Mouse (Mus musculus): ENCODE results near the gene 9930021J03Rik. TPM values are rescaled to one million over a fixed set of nuclear protein-coding genes. Genes with fewer than 3 reads are reported as not detected.

The 9930021J03Rik gene
- total RNA-seq, 1 experiment from 2014 or later: 20.5 TPM

DNA sequence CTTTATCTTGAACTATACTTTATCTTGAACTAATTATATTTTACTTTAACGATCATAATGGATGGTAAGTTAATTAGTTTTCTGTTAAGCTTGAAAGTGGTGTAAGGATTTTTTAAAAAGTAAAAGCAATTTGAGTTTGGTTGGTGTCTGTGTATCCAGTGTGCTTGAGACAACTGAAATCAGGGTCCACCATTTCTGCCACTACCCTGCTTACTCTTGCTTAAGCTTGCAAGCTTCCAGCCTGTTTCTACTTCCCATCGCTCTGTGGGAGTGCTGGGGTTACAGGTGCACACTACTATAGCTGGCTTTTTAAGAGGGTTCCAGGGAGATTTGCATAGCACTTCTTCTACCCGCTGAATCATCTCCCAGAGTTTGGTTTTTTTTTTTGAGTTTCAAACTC, 96.3 kb downstream of the 9930021J03Rik start:
- no peak for ATAC-seq (replicated peaks in 1 of 2; ENCODE audit: insufficient read depth in 1 of 2, low FRiP score in 2 of 2, low TSS enrichment in 1 of 2, low read depth in 1 of 2, poor library complexity in 2 of 2, severe bottlenecking in 2 of 2)

GRCm38 (mm10) chr19:29708461-29708860, 97.3 kb downstream of the 9930021J03Rik start:
- no peak for ATAC-seq (replicated peaks in 1 of 2; ENCODE audit: insufficient read depth in 1 of 2, low FRiP score in 2 of 2, low TSS enrichment in 1 of 2, low read depth in 1 of 2, poor library complexity in 2 of 2, severe bottlenecking in 2 of 2)

- peak; percentile 79 to 86 for ATAC-seq (replicated peaks in 1 of 2; ENCODE audit: insufficient read depth in 1 of 2, low FRiP score in 2 of 2, low TSS enrichment in 1 of 2, low read depth in 1 of 2, poor library complexity in 2 of 2, severe bottlenecking in 2 of 2)
These were observed 97.8 kb downstream of the 9930021J03Rik start for GRCm38 (mm10) chr19:29708003-29708402.

DNA sequence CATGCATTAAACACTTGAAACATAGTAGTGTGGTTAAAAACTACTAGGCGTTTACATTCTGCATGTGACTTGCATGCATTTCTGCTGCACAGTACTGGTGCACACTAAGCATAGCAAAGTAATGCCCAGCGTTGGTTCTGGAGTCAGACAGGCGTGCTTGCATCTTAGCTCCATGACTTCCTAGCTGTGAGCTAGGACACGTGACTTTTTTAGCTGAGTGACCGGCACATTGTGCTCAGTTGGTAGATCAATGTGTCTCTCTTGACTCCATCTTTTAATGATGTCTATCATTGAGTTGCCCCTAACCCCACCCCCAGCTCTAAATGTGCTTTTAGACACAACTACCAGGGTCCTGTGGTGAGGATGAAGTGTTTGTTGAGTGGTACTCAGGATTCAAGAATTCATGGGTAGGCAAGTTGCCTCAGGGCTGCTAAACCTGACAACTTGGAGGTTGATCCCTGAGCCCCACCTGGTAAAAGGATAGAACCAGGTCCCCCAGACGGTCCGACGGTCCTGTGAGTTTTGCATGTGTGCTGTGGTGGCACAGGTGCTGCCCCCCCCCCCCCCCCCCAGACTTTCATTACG, 98.4 kb downstream of the 9930021J03Rik start:
- no peak for ATAC-seq (replicated peaks in 1 of 2; ENCODE audit: insufficient read depth in 1 of 2, low FRiP score in 2 of 2, low TSS enrichment in 1 of 2, low read depth in 1 of 2, poor library complexity in 2 of 2, severe bottlenecking in 2 of 2)

DNA sequence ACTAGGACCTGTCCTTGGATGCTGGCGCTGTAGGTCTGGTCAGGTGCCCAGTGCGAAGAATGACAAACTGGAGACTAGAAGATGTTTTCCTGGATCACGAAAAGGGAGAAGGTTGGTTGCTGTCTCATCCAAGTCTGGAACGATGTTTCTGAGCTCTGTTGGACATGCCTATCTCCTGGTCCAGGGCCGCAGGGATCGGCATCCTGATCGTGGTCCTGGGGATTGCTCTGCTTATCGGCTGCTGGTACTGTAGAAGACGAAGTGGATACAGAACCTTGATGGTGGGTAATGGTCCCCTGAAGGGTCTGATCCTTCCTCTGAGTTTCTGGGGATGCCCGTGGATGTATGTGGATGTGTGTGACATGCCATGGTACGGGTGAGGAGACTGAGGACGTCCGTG, 101.4 kb downstream of the 9930021J03Rik start:
- no peak for ATAC-seq (replicated peaks in 1 of 2; ENCODE audit: insufficient read depth in 1 of 2, low FRiP score in 2 of 2, low TSS enrichment in 1 of 2, low read depth in 1 of 2, poor library complexity in 2 of 2, severe bottlenecking in 2 of 2)

DNA sequence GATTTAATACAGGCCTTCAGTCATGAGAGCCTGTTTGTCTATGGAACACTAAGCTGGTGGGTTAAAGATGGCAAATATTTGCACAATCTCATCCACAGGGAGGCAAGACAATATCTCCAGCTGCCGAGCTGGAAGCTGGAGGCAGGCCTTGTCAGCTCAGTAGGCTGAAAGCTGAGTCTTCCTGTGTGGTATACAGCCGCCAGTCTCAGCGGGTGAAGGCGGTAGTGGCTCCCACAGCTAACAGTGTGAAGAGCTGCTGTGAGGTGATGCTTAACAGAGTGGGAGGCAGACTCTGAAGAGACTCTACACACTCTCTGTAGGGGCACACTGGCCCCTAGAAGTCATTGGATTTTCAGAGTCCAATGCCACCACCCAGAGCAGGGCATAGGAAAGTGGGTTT, 104.1 kb downstream of the 9930021J03Rik start:
- ATAC-seq (replicated peaks in 1 of 2; ENCODE audit: insufficient read depth in 1 of 2, low FRiP score in 2 of 2, low TSS enrichment in 1 of 2, low read depth in 1 of 2, poor library complexity in 2 of 2, severe bottlenecking in 2 of 2): no peak

GRCm38 (mm10) chr19:29697245-29697874, 108.4 kb downstream of the 9930021J03Rik start, which contains the start of gene Mlana:
Gene Mlana, plus strand, starts transcription at chr19:29697824.
- no peak for ATAC-seq (replicated peaks in 1 of 2; ENCODE audit: insufficient read depth in 1 of 2, low FRiP score in 2 of 2, low TSS enrichment in 1 of 2, low read depth in 1 of 2, poor library complexity in 2 of 2, severe bottlenecking in 2 of 2)

GRCm38 (mm10) chr19:29696840-29697239, 108.9 kb downstream of the 9930021J03Rik start:
- no peak for ATAC-seq (replicated peaks in 1 of 2; ENCODE audit: insufficient read depth in 1 of 2, low FRiP score in 2 of 2, low TSS enrichment in 1 of 2, low read depth in 1 of 2, poor library complexity in 2 of 2, severe bottlenecking in 2 of 2)

DNA sequence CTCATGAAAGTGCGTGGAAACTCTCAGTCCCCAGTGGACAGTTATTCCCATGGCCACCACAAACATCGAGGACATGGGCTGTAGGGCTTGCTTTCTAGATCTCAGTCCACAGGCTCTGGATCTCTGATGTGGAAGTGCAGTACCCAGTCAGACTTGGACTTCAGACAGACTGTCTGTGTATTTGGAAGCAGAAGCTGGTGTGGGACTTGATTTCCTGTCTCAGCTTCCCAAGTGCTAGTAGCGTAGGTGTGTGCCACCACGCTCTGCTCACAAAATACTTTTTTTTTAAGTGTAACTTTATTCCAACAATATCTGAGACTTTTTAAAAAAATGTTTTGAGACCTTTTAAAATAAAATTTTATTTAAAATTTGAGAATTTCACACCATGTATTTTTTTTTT, 109.5 kb downstream of the 9930021J03Rik start:
- no peak for ATAC-seq (replicated peaks in 1 of 2; ENCODE audit: insufficient read depth in 1 of 2, low FRiP score in 2 of 2, low TSS enrichment in 1 of 2, low read depth in 1 of 2, poor library complexity in 2 of 2, severe bottlenecking in 2 of 2)

DNA sequence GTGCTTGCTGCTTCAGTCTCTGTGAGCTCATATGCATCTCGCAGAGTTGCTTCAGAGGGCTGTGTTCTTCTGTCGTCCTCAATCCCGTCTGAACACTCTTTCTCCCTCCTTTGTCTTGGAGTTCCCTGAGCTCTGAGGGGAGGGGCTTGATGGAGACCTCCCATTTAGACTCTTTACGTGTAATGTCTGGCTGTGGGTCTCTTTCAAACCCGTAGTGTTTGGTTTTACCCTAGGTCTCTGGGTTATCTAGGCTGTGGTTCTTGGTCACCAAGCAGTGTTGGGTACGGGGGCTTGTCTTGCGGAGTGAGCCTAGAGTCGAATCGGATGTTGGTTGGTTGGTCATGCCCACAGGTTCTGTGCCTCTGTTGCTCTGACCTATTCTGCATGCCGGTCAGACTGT, 110.7 kb downstream of the 9930021J03Rik start:
- ATAC-seq (replicated peaks in 1 of 2; ENCODE audit: insufficient read depth in 1 of 2, low FRiP score in 2 of 2, low TSS enrichment in 1 of 2, low read depth in 1 of 2, poor library complexity in 2 of 2, severe bottlenecking in 2 of 2): no peak

DNA sequence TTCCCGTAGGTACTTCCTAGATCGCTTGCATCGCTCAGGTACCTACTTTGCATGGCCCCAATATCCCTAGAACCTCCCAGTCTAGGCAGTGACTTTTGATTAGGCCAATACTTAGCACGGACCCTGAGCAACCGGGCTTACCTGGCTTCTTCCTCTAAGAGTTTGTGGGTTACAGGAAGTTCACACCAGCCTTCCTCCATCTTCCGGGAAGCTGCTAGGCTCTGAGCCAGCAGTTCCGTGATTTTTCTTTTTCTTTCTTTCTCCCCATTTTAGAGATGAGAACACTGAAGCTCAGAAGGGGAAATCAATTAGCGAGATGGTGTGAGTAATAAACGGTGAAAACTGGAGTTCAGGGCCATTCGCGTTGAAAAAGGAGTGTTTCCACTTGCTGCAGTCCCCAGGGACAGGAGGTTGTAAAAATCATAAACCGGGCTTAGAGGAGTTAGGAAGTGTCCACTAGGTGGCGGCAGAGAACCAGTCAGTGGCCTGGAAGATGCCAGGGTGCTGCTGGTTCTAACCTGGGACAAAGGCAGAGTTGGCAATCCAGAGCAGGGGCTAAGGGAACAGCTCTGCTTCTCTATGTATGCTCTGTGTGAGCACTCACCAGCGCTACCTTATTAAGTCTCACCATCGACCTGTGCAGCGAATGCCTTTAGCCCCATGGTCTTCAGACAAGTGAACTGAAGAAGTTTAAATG, 121.8 kb downstream of the 9930021J03Rik start:
- peak; percentile 46 to 75 for ATAC-seq (replicated peaks in 1 of 2; ENCODE audit: insufficient read depth in 1 of 2, low FRiP score in 2 of 2, low TSS enrichment in 1 of 2, low read depth in 1 of 2, poor library complexity in 2 of 2, severe bottlenecking in 2 of 2)

DNA sequence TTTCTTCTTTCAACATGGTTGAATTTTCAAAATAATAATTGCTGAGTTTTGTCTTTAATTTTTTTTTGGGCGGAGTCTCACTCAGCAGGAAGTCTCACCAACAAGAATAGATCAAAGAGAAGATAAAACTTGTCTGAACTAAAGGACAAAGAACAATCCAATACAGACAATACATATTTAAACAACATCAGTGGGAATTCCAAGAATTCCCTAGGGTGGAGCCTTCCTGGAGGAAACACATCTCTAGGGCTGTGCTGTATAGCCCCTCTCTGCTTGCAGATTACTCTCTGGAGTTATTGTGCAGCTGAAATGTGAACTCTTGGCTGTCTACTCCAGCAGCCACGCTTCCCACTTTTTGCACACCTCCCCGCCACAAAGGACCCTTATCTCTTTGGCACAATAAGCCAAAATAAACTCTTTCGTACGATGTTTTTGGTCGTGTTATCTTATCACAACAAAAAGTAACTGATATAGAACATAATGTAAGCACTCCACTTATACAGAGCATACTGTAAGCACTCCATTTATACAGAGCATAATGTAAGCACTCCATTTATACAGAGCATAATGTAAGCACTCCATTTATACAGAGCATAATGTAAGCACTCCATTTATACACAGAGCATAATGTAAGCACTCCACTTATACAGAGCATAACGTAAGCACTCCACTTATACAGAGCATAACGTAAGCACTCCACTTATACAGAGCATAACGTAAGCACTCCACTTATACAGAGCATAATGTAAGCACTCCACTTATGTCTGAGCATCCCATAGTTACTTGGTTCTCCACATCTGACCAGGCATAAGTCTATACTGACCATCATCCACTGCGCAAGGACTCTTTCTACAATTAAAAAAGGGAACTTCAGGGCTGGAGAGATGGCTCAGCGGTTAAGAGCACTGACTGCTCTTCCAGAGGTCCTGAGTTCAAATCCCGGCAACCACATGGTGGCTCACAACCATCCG, 125.3 kb downstream of the 9930021J03Rik start:
- ATAC-seq (replicated peaks in 1 of 2; ENCODE audit: insufficient read depth in 1 of 2, low FRiP score in 2 of 2, low TSS enrichment in 1 of 2, low read depth in 1 of 2, poor library complexity in 2 of 2, severe bottlenecking in 2 of 2): no peak

DNA sequence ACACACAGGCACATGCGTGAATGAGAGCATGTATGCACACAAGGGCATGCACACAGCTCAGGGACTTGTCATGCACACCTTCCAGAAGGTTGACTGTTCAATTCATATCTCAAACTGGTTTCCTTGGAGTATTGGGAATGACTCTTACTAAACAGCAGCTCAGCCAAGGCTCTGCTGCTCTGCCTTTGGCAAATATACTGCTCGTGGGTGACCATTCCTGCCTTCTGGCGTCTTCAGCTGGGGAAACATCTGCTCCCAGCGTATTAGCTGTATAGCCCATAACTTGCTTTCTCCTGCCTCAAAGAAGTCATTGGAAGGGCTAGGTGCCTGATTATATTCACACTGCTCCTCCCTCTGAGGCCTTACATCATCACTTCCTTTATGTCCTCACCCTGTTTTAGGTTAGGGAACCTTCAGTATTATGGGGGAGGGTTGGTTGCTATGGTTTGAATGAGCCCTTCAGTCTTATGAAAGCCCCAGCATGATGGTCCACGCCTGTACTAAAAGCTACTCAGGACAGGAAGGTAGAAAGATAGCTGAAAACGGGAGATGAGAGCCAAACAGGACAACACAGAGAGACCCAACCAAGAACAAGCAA, 127.5 kb downstream of the 9930021J03Rik start:
- peak; percentile 40 to 42; a peak in 1 of 4 replicates for ATAC-seq (replicated peaks in 1 of 2; ENCODE audit: insufficient read depth in 1 of 2, low FRiP score in 2 of 2, low TSS enrichment in 1 of 2, low read depth in 1 of 2, poor library complexity in 2 of 2, severe bottlenecking in 2 of 2)

DNA sequence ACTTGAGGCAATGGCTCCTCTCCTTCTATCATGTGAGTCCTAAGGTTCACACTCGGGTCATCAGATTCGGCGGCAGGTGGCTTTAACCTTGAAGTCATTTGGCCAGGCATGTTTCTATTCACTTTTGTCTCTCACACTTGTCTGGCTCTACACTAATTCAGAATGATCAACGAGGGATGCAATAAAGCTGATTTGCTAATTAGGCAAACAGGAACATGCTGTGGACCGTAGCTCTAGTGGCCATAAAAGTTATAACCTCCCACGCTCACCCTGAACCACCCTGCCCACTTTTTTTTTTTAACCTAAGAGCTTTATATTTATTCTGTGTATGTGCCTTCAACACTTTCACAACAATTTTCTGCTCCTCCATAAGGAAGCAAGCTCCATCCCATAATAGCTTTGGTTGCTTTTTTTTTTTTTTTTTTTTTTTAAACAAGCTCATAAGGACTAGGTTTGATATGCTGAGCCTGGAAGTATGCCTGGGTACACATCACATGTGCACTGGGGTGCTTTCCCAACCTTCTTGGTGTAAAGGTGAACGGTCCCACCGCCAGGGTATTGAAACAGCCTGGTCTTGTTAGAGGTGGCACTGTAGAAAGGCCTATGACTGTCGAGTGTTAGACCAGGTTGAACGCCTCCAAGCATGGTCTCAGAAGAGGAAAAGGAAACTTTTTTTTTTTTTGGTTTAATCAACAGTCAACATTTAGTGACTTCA, 129.2 kb downstream of the 9930021J03Rik start:
- ATAC-seq (replicated peaks in 1 of 2; ENCODE audit: insufficient read depth in 1 of 2, low FRiP score in 2 of 2, low TSS enrichment in 1 of 2, low read depth in 1 of 2, poor library complexity in 2 of 2, severe bottlenecking in 2 of 2): no peak

DNA sequence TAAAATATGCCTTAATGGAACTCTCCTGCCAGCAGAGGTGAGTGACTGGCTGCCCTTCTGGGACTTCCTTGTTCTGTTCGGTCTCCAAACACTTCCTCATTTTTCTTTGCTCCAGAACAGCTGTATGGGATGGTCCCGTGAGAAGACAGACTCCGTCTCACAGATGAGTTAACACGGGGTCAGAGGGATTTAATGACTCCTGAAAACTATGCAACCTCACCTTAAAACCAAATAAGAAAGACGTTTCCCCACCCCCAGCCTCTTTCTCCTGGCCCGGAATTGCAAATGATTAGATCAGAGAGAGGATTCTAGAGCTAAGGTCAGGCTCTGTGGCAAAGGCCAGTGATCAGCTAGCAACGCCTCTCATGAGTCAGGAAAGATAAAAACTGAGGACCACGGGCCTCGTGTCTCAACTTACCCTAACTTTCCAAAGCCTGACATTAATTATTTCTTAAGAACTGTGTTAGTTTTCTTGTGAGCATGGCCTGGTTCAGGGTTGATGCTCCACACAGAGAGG, 130.2 kb downstream of the 9930021J03Rik start:
- ATAC-seq (replicated peaks in 1 of 2; ENCODE audit: insufficient read depth in 1 of 2, low FRiP score in 2 of 2, low TSS enrichment in 1 of 2, low read depth in 1 of 2, poor library complexity in 2 of 2, severe bottlenecking in 2 of 2): peak; percentile 72 to 80

DNA sequence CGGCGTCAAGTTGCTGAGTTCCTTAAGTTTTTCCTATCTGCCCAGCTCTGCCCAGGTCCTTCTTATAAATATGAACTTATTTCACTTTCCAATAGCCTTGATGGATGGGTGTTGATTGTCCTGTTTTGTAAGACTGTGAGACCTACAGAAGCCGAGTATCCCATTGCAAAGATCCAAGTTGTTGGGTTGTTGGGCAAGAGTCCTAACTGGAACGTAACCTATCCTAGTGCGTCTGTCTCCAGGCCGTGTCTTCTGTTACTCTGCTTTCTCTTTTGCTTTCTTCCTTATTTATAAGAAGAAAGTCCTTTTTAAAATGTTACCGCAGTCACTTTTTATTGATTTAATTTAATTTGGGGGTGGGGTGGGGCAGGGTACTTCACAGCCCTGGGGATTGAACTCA, 130.8 kb downstream of the 9930021J03Rik start:
- no peak for ATAC-seq (replicated peaks in 1 of 2; ENCODE audit: insufficient read depth in 1 of 2, low FRiP score in 2 of 2, low TSS enrichment in 1 of 2, low read depth in 1 of 2, poor library complexity in 2 of 2, severe bottlenecking in 2 of 2)

Data from hematopoietic stem cell, adult 5-6 weeks (primary cell).